Comparison of ENCODE assay signal across 8 mouse cellular contexts in the genomic region with DNA sequence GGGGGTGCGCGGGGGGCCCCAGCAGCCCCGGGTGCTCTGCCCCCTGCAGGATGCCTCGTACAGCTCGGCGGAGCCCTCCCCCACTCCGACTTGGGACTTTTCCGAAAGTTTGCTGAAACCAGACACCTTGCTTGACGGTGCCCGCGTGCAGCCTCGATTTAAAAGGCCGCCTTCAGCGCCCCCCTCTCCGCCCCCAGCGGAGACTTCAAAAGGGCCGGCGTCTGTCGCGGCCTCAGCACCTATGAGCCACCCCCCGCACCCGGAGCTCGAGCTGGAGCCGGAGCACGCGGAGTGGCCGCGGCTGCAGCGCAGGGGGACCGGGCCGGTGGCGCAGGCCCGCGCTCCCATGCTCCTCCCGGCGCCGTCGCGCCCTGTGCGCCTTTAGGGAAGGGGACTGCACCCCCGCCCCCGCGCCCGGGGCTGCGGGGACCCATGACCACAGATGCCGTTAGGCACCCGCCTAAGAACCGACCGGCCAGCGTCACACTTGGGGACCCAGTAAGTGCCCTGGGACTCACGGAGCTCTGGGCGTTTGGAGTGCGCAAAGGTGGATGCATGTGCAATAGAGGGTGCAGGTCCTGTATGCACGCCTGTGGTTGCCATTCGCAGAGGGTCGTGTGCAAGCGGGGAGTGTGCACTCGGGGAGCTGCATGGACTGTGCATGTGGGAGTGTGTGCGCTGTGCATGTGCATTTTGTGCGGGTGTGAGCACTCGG. TPM values are rescaled to one million over a fixed set of nuclear protein-coding genes. Genes with fewer than 3 reads are reported as not detected.
DNase-seq lines count a peak whose midpoint lies in the region; ATAC-seq and TF ChIP-seq lines count a peak whose summit lies in the region.

Col27a1 (plus strand) TSS at position 98 of the 715 bp plus-strand sequence.

- intact Hi-C loops in left cerebral cortex, postnatal 14 days (cut with DNase I), result no loop called here

- under 1% methylated on average over 58 of the region's 61 CpGs for WGBS in embryonic facial prominence, embryonic 11.5 days
- 0% methylated on average over 45 of the region's 61 CpGs for WGBS in intestine, postnatal 0 days
- under 1% methylated on average over 58 of the region's 61 CpGs for WGBS in midbrain, postnatal 0 days

- peak within 1 kb of the TSS; percentile 85 for H3K4me3 ChIP-seq in embryonic facial prominence, embryonic 11.5 days (ENCODE audit: low read depth, low read length)
- peak within 1 kb of the TSS; percentile 70 for H3K4me3 ChIP-seq in intestine, postnatal 0 days (ENCODE audit: low read depth, low read length)
- peak within 1 kb of the TSS; percentile 55 for H3K4me3 ChIP-seq in midbrain, postnatal 0 days (ENCODE audit: low read depth, low read length)

- peak within 1 kb of the TSS; percentile 100 for H3K4me2 ChIP-seq in embryonic facial prominence, embryonic 11.5 days (ENCODE audit: low read depth, low read length)
- peak within 1 kb of the TSS; percentile 92 for H3K4me2 ChIP-seq in intestine, postnatal 0 days (replicated peaks; ENCODE audit: low read depth)
- H3K4me2 ChIP-seq in midbrain, postnatal 0 days (ENCODE audit: low read depth, low read length, poor library complexity, severe bottlenecking), result peak within 1 kb of the TSS; percentile 100

- H3K36me3 ChIP-seq in embryonic facial prominence, embryonic 11.5 days (replicated peaks; ENCODE audit: control insufficient read depth, insufficient read depth, low read depth, low read length), result no peaks in the 10 kb centered on the region
- no peaks in the 10 kb centered on the region for H3K36me3 ChIP-seq in intestine, postnatal 0 days (ENCODE audit: control insufficient read depth, insufficient read depth)
- no peaks in the 10 kb centered on the region for H3K36me3 ChIP-seq in midbrain, postnatal 0 days (ENCODE audit: insufficient read depth, low read length)

- no peak within 1 kb of the TSS for H3K27ac ChIP-seq in embryonic facial prominence, embryonic 11.5 days (replicated peaks; ENCODE audit: low read depth, low read length)
- no peak within 1 kb of the TSS for H3K27ac ChIP-seq in intestine, postnatal 0 days (ENCODE audit: low read depth, low read length)
- no peak within 1 kb of the TSS for H3K27ac ChIP-seq in midbrain, postnatal 0 days (ENCODE audit: low read depth, low read length)

- no peaks in the 10 kb centered on the region for H3K9me3 ChIP-seq in embryonic facial prominence, embryonic 11.5 days (replicated peaks; ENCODE audit: control insufficient read depth, low read length)
- H3K9me3 ChIP-seq in intestine, postnatal 0 days (ENCODE audit: control insufficient read depth), result no peaks in the 10 kb centered on the region
- H3K9me3 ChIP-seq in midbrain, postnatal 0 days (ENCODE audit: low read length), result no peaks in the 10 kb centered on the region

- TF ChIP-seq CTCF in intestine, postnatal 0 days (IDR thresholded peaks at IDR 0.05; ENCODE audit: low read depth), result peak; percentile 47
- TF ChIP-seq CTCF in midbrain, postnatal 0 days (IDR thresholded peaks at IDR 0.05), result no peak

- H3K4me1 ChIP-seq in embryonic facial prominence, embryonic 11.5 days (ENCODE audit: control insufficient read depth, insufficient read depth, low read length), result peaks cover 3% of the 10 kb centered on the region
- H3K4me1 ChIP-seq in intestine, postnatal 0 days (replicated peaks; ENCODE audit: control insufficient read depth, insufficient read depth, low read length), result 0 out of 2 replicates have a peak, but pooled peaks cover 8% of the 10 kb centered on the region
- H3K4me1 ChIP-seq in midbrain, postnatal 0 days (ENCODE audit: insufficient read depth, low read length), result peaks cover 7% of the 10 kb centered on the region; the same call in 1 of the 2 replicates

- peak within 1 kb of the TSS; percentile 67 for H3K9ac ChIP-seq in embryonic facial prominence, embryonic 11.5 days (replicated peaks; ENCODE audit: low read length)
- peak within 1 kb of the TSS; percentile 42; the same call in 1 of the 2 replicates for H3K9ac ChIP-seq in intestine, postnatal 0 days (ENCODE audit: low read depth, low read length)
- H3K9ac ChIP-seq in midbrain, postnatal 0 days (replicated peaks; ENCODE audit: low read length, poor library complexity, severe bottlenecking), result 0 out of 2 replicates have a peak within 1 kb of the TSS, but pooled peaks have one; percentile 9

- DNase-seq in cerebellum, postnatal 10 days, result peak; percentile 20 to 30
- no peak for DNase-seq in cerebellum, postnatal 4 days (ENCODE audit: low spot score in 2 of 2)
- peak; percentile 12 for DNase-seq in CD4-positive helper T cell, adult 2 months (ENCODE audit: low read depth, low spot score)
- peak; percentile 87 for DNase-seq in embryonic facial prominence, embryonic 11.5 days (ENCODE audit: low spot score)
- no peak for DNase-seq in midbrain, postnatal 0 days (ENCODE audit: low spot score)
- no peak for DNase-seq in left cerebral cortex, postnatal 14 days (ENCODE audit: low spot score in 2 of 2)

- H3K27me3 ChIP-seq in embryonic facial prominence, embryonic 11.5 days (ENCODE audit: control insufficient read depth, insufficient read depth, low read length), result no peaks in the 10 kb centered on the region; the same call in 1 of the 2 replicates
- H3K27me3 ChIP-seq in intestine, postnatal 0 days (replicated peaks; ENCODE audit: control insufficient read depth, insufficient read depth, low read length), result peaks cover 14% of the 10 kb centered on the region
- H3K27me3 ChIP-seq in midbrain, postnatal 0 days (ENCODE audit: insufficient read depth, low read length), result peaks cover 46% of the 10 kb centered on the region

- peak; percentile 47 for ATAC-seq in embryonic facial prominence, embryonic 11.5 days (replicated peaks; ENCODE audit: insufficient number of reproducible peaks, low FRiP score, low TSS enrichment, low read depth)
- peak; percentile 19 for ATAC-seq in intestine, postnatal 0 days
- ATAC-seq in midbrain, postnatal 0 days (ENCODE audit: low FRiP score), result peak; percentile 29
- no peak for ATAC-seq in megakaryocyte progenitor cell, adult 5-6 weeks (replicated peaks; ENCODE audit: poor library complexity)

RNA-seq across cellular contexts. Expression of gene Col27a1, which starts in this region (rescaled TPM):
- polyA plus RNA-seq in embryonic facial prominence, embryonic 11.5 days (2014; fragmentation: Nextera tagmentation; extraction: Ambion mirVana), result 4.5 and 4.9 TPM in 2 replicates
- polyA plus RNA-seq in intestine, postnatal 0 days (2015; fragmentation: Nextera tagmentation; extraction: Ambion mirVana), result 5.0 and 7.2 TPM in 2 replicates
- 3.9 and 4.8 TPM in 2 replicates for total RNA-seq in midbrain, postnatal 0 days (2014; rRNA removed)
- polyA plus RNA-seq in midbrain, postnatal 0 days (2015; fragmentation: Nextera tagmentation; extraction: Ambion mirVana), result 0.85 and 0.88 TPM in 2 replicates
- total RNA-seq in megakaryocyte progenitor cell, adult 5-6 weeks (2015), result 0.07 and 0.15 TPM in 2 replicates
- 0.10 and 0.29 TPM in 2 replicates for total RNA-seq in megakaryocyte progenitor cell, adult 5-6 weeks (2017)
- 1 to 10 TPM; 3.1 to 3.4 TPM for total RNA-seq in left cerebral cortex, postnatal 14 days (2021)

Comparison
In these comparisons a context has a peak if more than half of its experiments do, and no peak if none do; other contexts are left out.
1. DNase-seq: peak in cerebellum, postnatal 10 days (2 of 2), CD4-positive helper T cell, adult 2 months (single experiment) and embryonic facial prominence, embryonic 11.5 days (single experiment); none in cerebellum, postnatal 4 days (0 of 2), midbrain, postnatal 0 days (single experiment) and left cerebral cortex, postnatal 14 days (0 of 2).
2. H3K9ac ChIP-seq: peak in every context shown above with its lines; median percentile 67 in embryonic facial prominence, embryonic 11.5 days; 42 in intestine, postnatal 0 days; 9 in midbrain, postnatal 0 days.
3. Peak in every context shown above with its lines, with median percentiles within 50 percentile points of each other: H3K4me2 ChIP-seq and H3K4me3 ChIP-seq.